Mouse (Mus musculus) neural tube, embryonic 14.5 days (tissue): ENCODE results near the gene Aunip. TPM values are rescaled to one million over a fixed set of nuclear protein-coding genes. Genes with fewer than 3 reads are reported as not detected.
"Not testable (repeated sequence)": the region's sequence is repeated elsewhere in the genome, so short reads cannot be mapped to it uniquely, and the experiment has no call there.

Experiments
- ATAC-seq: fragments of 200-750 bp; cut with Nextera tagmentation; 2 replicates; pipeline ENCODE4 v1.8.0; 2017; ENCODE audit warnings: low read depth, mild to moderate bottlenecking, moderate TSS enrichment, moderate library complexity
- H3K27ac ChIP-seq: fragments of 300-500 bp; sonication (generic); 2 replicates; pipeline ENCODE4 v1.5.1; 2014; ENCODE audit warnings: low read depth, mild to moderate bottlenecking, control low read depth, low read length, moderate library complexity, mixed read lengths
- H3K27me3 ChIP-seq: fragments of 300-500 bp; sonication (generic); 2 replicates; pipeline ENCODE4 v1.6.1; 2014; ENCODE audit warnings: low read length; ENCODE audit not compliant: control insufficient read depth, insufficient read depth
- H3K36me3 ChIP-seq: fragments of 300-500 bp; sonication (generic); 2 replicates; pipeline ENCODE4 v1.6.1; 2014; ENCODE audit warnings: low read length, mixed read lengths; ENCODE audit not compliant: control insufficient read depth, insufficient read depth
- H3K4me1 ChIP-seq: fragments of 300-500 bp; sonication (generic); 2 replicates; pipeline ENCODE4 v1.6.1; 2014; ENCODE audit warnings: low read length; ENCODE audit not compliant: control insufficient read depth, insufficient read depth
- H3K4me2 ChIP-seq: fragments of 300-500 bp; sonication (generic); 2 replicates; pipeline ENCODE4 v1.6.1; 2014; ENCODE audit warnings: mild to moderate bottlenecking, low read depth, low read length, control low read depth
- H3K4me3 ChIP-seq: fragments of 300-500 bp; sonication (generic); 2 replicates; pipeline ENCODE4 v1.5.1; 2014; ENCODE audit warnings: low read depth, low read length, control low read depth, mixed read lengths
- H3K9ac ChIP-seq: fragments of 300-500 bp; sonication (generic); replicated peaks from 2 replicates; pipeline ENCODE4 v1.6.1; 2014; ENCODE audit warnings: low read depth, mild to moderate bottlenecking, control low read depth, low read length, mixed read lengths
- H3K9me3 ChIP-seq: fragments of 300-500 bp; sonication (generic); 2 replicates; pipeline ENCODE4 v1.6.1; 2016; ENCODE audit warnings: low read length; ENCODE audit not compliant: control insufficient read depth
- WGBS: fragments of 180-500 bp; shearing (Covaris S2); extraction: QIAGEN DNeasy Blood & Tissue Kit; methylation state at CpG from one replicate; pipeline ENCODE4 v1.1.7; 2014; 5-methylcytosine and 5-hydroxymethylcytosine counted together
- polyA plus RNA-seq: library from polyadenylated mRNA; unstranded; fragments of >200 nt; fragmentation: Nextera tagmentation; extraction: Ambion mirVana; gene quantifications from 2 replicates; pipeline ENCODE4 v1.2.1, GENCODE M21; 2014

Gene Aunip
- polyA plus RNA-seq, 1 experiment from 2014 or later = 0.43 TPM

DNA sequence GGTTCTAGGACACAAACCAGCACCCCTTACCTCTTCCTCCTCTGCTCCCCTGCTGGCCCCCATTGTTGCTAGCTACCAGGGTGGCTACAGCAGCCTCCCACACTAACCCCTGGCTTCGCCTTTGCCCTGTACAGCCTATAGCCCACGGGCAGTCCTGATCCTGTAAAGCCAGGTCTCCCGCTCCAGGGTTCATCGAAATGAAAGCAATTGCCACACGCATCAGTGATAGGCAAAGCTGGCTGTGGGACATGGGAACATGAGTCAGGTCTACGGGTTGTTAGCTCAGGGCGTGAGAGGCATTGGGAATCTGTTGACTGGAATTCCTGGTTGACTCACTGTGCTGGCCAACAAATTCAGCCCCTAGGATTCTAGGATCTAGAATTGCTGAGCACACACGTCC lies 28.4 kb upstream of the Aunip start:
- Histone ChIP-seq H3K27ac (no peak overlapping the region), H3K9me3 (no peaks in the 10 kb centered on the region), H3K36me3 (no peaks in the 10 kb centered on the region), H3K9ac (no peak overlapping the region), H3K4me3 (no peak overlapping the region), H3K4me1 (peaks cover 5% of the 10 kb centered on the region; the same call in 1 of the 2 replicates), H3K27me3 (no peaks in the 10 kb centered on the region), H3K4me2 (no peak overlapping the region)
- ATAC-seq = no peak
- 86% methylated on average over 8 of the region's 8 CpGs for WGBS

DNA sequence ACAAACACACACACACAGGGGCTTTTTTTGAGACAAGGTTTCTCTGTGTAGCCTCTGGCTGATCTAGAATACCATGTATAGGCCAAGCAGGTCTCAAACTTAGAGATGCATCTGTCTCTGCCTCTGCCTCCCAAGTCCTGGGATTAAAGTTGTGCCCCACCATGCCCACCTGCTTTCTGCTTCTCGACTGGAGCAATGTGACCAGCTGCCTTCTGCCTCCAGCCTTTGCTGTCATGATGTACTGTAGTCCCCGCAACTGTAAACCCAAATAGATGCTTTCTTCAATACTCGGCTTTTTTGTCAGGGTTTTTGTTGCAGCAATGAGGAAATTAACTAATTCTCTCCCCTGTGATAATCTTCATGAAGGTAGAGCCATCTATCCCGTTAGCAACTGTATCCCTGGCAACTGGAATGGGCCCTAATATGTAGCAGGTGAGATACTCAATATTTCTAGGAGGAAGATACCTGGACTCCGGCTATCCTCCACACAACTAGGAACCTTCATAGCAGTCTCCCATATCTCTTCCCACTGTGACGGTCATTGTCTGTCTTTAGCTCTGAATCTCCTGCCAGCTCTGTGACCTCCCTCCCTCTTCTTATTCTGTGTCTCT lies 27.6 kb upstream of the Aunip start:
- Histone ChIP-seq H3K4me2 (no peak overlapping the region), H3K9me3 (no peaks in the 10 kb centered on the region), H3K27me3 (no peaks in the 10 kb centered on the region), H3K4me3 (no peak overlapping the region), H3K36me3 (no peaks in the 10 kb centered on the region), H3K27ac (no peak overlapping the region), H3K9ac (no peak overlapping the region), H3K4me1 (peaks cover 2% of the 10 kb centered on the region; the same call in 1 of the 2 replicates)
- WGBS = 73% methylated on average over 6 of the region's 6 CpGs
- no peak for ATAC-seq

- Histone ChIP-seq H3K9ac (no peak overlapping the region), H3K27ac (no peak overlapping the region), H3K4me1 (peaks cover 2% of the 10 kb centered on the region; the same call in 1 of the 2 replicates), H3K9me3 (no peaks in the 10 kb centered on the region), H3K4me2 (no peak overlapping the region), H3K4me3 (no peak overlapping the region), H3K27me3 (no peaks in the 10 kb centered on the region), H3K36me3 (no peaks in the 10 kb centered on the region)
- WGBS = 51% methylated on average over 6 of the region's 6 CpGs
- no peak for ATAC-seq
Observed at GRCm38 (mm10) chr4:134483696-134484095, 27.1 kb upstream of the Aunip start.

- 82% methylated on average over 10 of the region's 10 CpGs for WGBS
- no peak for ATAC-seq
- no peak overlapping the region for H3K4me3 ChIP-seq
- no peaks in the 10 kb centered on the region for H3K9me3 ChIP-seq
- no peaks in the 10 kb centered on the region for H3K27me3 ChIP-seq
- no peak overlapping the region for H3K4me2 ChIP-seq
- no peaks in the 10 kb centered on the region for H3K36me3 ChIP-seq
- peaks cover 2% of the 10 kb centered on the region; the same call in 1 of the 2 replicates for H3K4me1 ChIP-seq
- H3K27ac ChIP-seq = no peak overlapping the region
- no peak overlapping the region for H3K9ac ChIP-seq
Observed at GRCm38 (mm10) chr4:134484231-134484630, 26.6 kb upstream of the Aunip start.

- Histone ChIP-seq H3K4me1 (peaks cover 2% of the 10 kb centered on the region; the same call in 1 of the 2 replicates), H3K4me3 (no peak overlapping the region), H3K9ac (no peak overlapping the region), H3K36me3 (no peaks in the 10 kb centered on the region), H3K4me2 (no peak overlapping the region), H3K27ac (no peak overlapping the region), H3K27me3 (no peaks in the 10 kb centered on the region), H3K9me3 (no peaks in the 10 kb centered on the region)
- WGBS = 90% methylated on average over 5 of the region's 5 CpGs
- ATAC-seq = no peak
Observed at GRCm38 (mm10) chr4:134485151-134485900, 25.5 kb upstream of the Aunip start.

DNA sequence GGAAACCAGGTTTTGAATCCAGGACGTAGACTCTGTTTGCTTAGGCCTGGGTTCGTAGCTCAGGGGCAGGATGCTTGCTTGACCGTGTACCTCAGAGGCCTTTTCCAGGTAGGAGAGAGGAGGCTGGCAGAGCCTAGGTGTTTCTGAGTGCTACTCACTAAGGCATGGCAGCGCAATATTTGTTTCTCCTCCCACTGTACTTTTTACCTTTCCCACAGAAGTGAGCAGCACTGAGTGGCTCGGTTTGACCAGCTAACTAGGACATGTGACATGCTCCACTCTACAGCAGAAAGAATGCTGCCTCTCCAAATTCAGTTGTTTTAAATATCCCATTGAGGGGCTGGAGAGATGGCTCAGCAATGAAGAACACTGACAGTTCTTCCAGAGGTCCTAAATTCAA lies 22.6 kb upstream of the Aunip start:
- WGBS = 95% methylated on average over 5 of the region's 5 CpGs
- Histone ChIP-seq H3K27me3 (no peaks in the 10 kb centered on the region), H3K9ac (no peak overlapping the region), H3K9me3 (no peaks in the 10 kb centered on the region), H3K27ac (no peak overlapping the region), H3K4me3 (no peak overlapping the region), H3K4me1 (peaks cover 2% of the 10 kb centered on the region; the same call in 1 of the 2 replicates), H3K36me3 (no peaks in the 10 kb centered on the region), H3K4me2 (no peak overlapping the region)
- no peak for ATAC-seq

GRCm38 (mm10) chr4:134489986-134490665 lies 20.7 kb upstream of the Aunip start:
- Histone ChIP-seq H3K36me3 (no peaks in the 10 kb centered on the region), H3K4me2 (no peak overlapping the region), H3K4me3 (no peak overlapping the region), H3K9ac (no peak overlapping the region), H3K4me1 (peaks cover 4% of the 10 kb centered on the region), H3K9me3 (no peaks in the 10 kb centered on the region), H3K27ac (no peak overlapping the region), H3K27me3 (no peaks in the 10 kb centered on the region)
- ATAC-seq = no peak
- WGBS = 89% methylated on average over 11 of the region's 11 CpGs

DNA sequence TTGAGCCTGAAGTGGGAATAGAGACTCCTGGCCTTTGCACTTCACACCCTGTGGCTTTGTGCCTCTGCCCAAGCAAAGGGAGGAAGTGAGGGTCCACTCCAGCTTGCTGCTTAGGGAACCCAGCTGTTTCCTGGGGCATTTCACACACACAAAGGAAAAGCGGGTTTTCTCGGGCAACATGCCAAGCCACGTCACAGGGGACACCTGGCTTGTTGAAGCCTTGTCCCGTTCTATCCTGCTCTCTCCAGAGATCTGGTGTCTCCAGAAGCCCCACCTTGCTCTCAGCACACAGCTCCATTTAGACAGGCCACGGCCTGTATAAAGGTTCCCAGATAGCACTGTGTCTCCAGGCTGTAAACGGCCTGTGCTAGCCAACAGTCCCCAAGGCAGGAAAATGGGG lies 19.1 kb upstream of the Aunip start:
- Histone ChIP-seq H3K36me3 (no peaks in the 10 kb centered on the region), H3K27ac (no peak overlapping the region), H3K9ac (no peak overlapping the region), H3K4me2 (no peak overlapping the region), H3K4me3 (no peak overlapping the region), H3K27me3 (no peaks in the 10 kb centered on the region), H3K4me1 (peaks cover 10% of the 10 kb centered on the region), H3K9me3 (no peaks in the 10 kb centered on the region)
- 66% methylated on average over 6 of the region's 6 CpGs for WGBS
- no peak for ATAC-seq

DNA sequence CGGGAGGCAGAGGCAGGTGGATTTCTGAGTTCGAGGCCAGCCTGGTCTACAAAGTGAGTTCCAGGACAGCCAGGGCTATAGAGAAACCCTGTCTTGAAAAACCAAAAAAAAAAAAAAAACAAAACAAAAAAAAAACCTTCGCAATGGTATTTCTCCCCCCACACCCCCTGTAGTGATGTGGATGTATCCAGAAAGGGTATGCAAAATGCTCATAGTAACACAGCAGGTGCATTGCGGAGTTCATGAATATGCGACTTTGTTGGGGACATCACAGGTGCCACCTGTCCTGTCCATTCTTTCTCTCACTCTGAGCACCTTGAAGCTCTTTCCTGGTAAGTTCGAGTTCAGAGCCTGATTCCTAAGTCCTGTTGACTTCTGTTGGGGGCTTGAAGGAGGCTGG lies 16.6 kb upstream of the Aunip start:
- peaks cover 15% of the 10 kb centered on the region for H3K4me1 ChIP-seq
- not testable (repeated sequence) for H3K4me2 ChIP-seq, H3K27me3 ChIP-seq, H3K27ac ChIP-seq, H3K9ac ChIP-seq, ATAC-seq, H3K4me3 ChIP-seq, H3K9me3 ChIP-seq, H3K36me3 ChIP-seq
- 87% methylated on average over 6 of the region's 6 CpGs for WGBS
